Comparison of ENCODE assay signal across 27 mouse cellular contexts in genomic region chr5:89108809-89109208, GRCm38 (mm10).
DNase-seq lines count a peak whose midpoint lies in the region; ATAC-seq lines count a peak whose summit lies in the region.
"Had no signal": no experiment of that assay in that cellular context is flagged by ENCODE, and none has a peak within 500 bp of the region (broad histone marks: within the 10 kb centered on the region; RNA-seq: fewer than 3 reads in every experiment).

No protein-coding gene starts in this region.

- H3K4me3 ChIP-seq in forebrain, embryonic 15.5 days, result no peak overlapping the region
- no peak overlapping the region for H3K4me3 ChIP-seq in forebrain, embryonic 10.5 days
- H3K4me3 ChIP-seq in midbrain, embryonic 11.5 days (ENCODE audit: low read depth, low read length), result no peak overlapping the region
- no peak overlapping the region for H3K4me3 ChIP-seq in midbrain, embryonic 16.5 days (ENCODE audit: low read depth, low read length)
- H3K4me3 ChIP-seq: embryonic facial prominence, embryonic 12.5 days; embryonic facial prominence, embryonic 15.5 days; forebrain, embryonic 12.5 days; heart, adult 2 months; heart, embryonic 10.5 days; heart, embryonic 13.5 days had no signal

- no peak overlapping the region for H3K4me2 ChIP-seq in forebrain, embryonic 15.5 days (replicated peaks)
- no peak overlapping the region for H3K4me2 ChIP-seq in midbrain, embryonic 11.5 days
- H3K4me2 ChIP-seq in midbrain, embryonic 16.5 days (ENCODE audit: low read length), result no peak overlapping the region
- H3K4me2 ChIP-seq: embryonic facial prominence, embryonic 12.5 days; embryonic facial prominence, embryonic 15.5 days; forebrain, embryonic 12.5 days; heart, embryonic 13.5 days; hindbrain, embryonic 14.5 days had no signal

- intact Hi-C loops in gastrocnemius, postnatal 36 days (cut with DNase I), result no loop called here

- 0 out of 2 replicates have a peak, but pooled peaks have one; percentile 58 for ATAC-seq in forebrain, embryonic 15.5 days (replicated peaks)
- ATAC-seq in midbrain, embryonic 11.5 days (ENCODE audit: low FRiP score), result no peak
- ATAC-seq in midbrain, embryonic 16.5 days, result no peak
- ATAC-seq: CD4-positive, CD25-positive, alpha-beta regulatory T cell, adult 4 months; forebrain, embryonic 16.5 days; hindbrain, postnatal 0 days; inflammation-experienced regulatory T-cells, adult 6 months; intestine, embryonic 16.5 days had no signal

- no peaks in the 10 kb centered on the region for H3K27me3 ChIP-seq in forebrain, embryonic 15.5 days
- no peaks in the 10 kb centered on the region for H3K27me3 ChIP-seq in forebrain, embryonic 10.5 days (ENCODE audit: poor library complexity, severe bottlenecking)
- H3K27me3 ChIP-seq in midbrain, embryonic 11.5 days (ENCODE audit: control insufficient read depth, insufficient read depth, low read length), result no peaks in the 10 kb centered on the region
- H3K27me3 ChIP-seq in midbrain, embryonic 16.5 days (ENCODE audit: control insufficient read depth, insufficient read depth, low read depth, low read length), result no peaks in the 10 kb centered on the region
- H3K27me3 ChIP-seq: embryonic facial prominence, embryonic 12.5 days; embryonic facial prominence, embryonic 15.5 days; forebrain, embryonic 12.5 days; heart, embryonic 13.5 days had no signal

- H3K4me1 ChIP-seq in forebrain, embryonic 15.5 days, result no peaks in the 10 kb centered on the region
- peaks cover 18% of the 10 kb centered on the region for H3K4me1 ChIP-seq in forebrain, embryonic 10.5 days
- H3K4me1 ChIP-seq in midbrain, embryonic 11.5 days (ENCODE audit: control insufficient read depth, insufficient read depth, low read length), result no peaks in the 10 kb centered on the region
- H3K4me1 ChIP-seq in midbrain, embryonic 16.5 days (ENCODE audit: control insufficient read depth, insufficient read depth, low read length), result no peaks in the 10 kb centered on the region
- H3K4me1 ChIP-seq: embryonic facial prominence, embryonic 12.5 days; embryonic facial prominence, embryonic 15.5 days; forebrain, embryonic 12.5 days had no signal

- DNase-seq in forebrain, embryonic 10.5 days (ENCODE audit: extremely low spot score, low spot score), result no peak
- peak; percentile 54 for DNase-seq in midbrain, embryonic 11.5 days (ENCODE audit: low spot score, missing footprints)
- peak; percentile 6 for DNase-seq in mesoderm, embryonic 11.5 days (ENCODE audit: low read depth, low spot score)
- DNase-seq in gastrocnemius, postnatal 36 days, result no peak
- DNase-seq: adrenal gland, adult 8-10 months; adrenal gland, postnatal 25 days; cerebellum, adult 11-12 months; cerebellum, adult 8-10 months; cerebellum, postnatal 10 days; cerebellum, postnatal 36 days; gastrocnemius, postnatal 25 days; heart, adult 2 months; heart, postnatal 14 days; heart, postnatal 4 days had no signal

- H3K9me3 ChIP-seq in forebrain, embryonic 15.5 days, result no peaks in the 10 kb centered on the region
- no peaks in the 10 kb centered on the region for H3K9me3 ChIP-seq in forebrain, embryonic 10.5 days
- H3K9me3 ChIP-seq in midbrain, embryonic 11.5 days (ENCODE audit: control insufficient read depth, low read length), result no peaks in the 10 kb centered on the region
- no peaks in the 10 kb centered on the region for H3K9me3 ChIP-seq in midbrain, embryonic 16.5 days (replicated peaks; ENCODE audit: control insufficient read depth, low read length, poor library complexity, severe bottlenecking)
- H3K9me3 ChIP-seq: embryonic facial prominence, embryonic 12.5 days; embryonic facial prominence, embryonic 15.5 days; forebrain, embryonic 12.5 days; heart, embryonic 10.5 days; heart, embryonic 13.5 days had no signal

- WGBS in forebrain, embryonic 15.5 days, result 82% methylated on average over 1 of the region's 1 CpGs
- WGBS in forebrain, embryonic 10.5 days, result 78% methylated on average over 1 of the region's 1 CpGs
- 73% methylated on average over 1 of the region's 1 CpGs for WGBS in midbrain, embryonic 11.5 days
- 72% methylated on average over 1 of the region's 1 CpGs for WGBS in midbrain, embryonic 16.5 days

- no peak overlapping the region for H3K9ac ChIP-seq in forebrain, embryonic 15.5 days (replicated peaks)
- H3K9ac ChIP-seq in midbrain, embryonic 11.5 days (ENCODE audit: low read length), result no peak overlapping the region
- no peak overlapping the region for H3K9ac ChIP-seq in midbrain, embryonic 16.5 days (ENCODE audit: low read depth, low read length)
- H3K9ac ChIP-seq: embryonic facial prominence, embryonic 12.5 days; embryonic facial prominence, embryonic 15.5 days; forebrain, embryonic 12.5 days; heart, embryonic 13.5 days; hindbrain, embryonic 14.5 days had no signal

- no peak overlapping the region for H3K27ac ChIP-seq in forebrain, embryonic 15.5 days (replicated peaks)
- no peak overlapping the region for H3K27ac ChIP-seq in forebrain, embryonic 10.5 days
- H3K27ac ChIP-seq in midbrain, embryonic 11.5 days (ENCODE audit: low read depth, low read length), result no peak overlapping the region
- no peak overlapping the region for H3K27ac ChIP-seq in midbrain, embryonic 16.5 days (ENCODE audit: low read length)
- H3K27ac ChIP-seq: embryonic facial prominence, embryonic 12.5 days; embryonic facial prominence, embryonic 15.5 days; forebrain, embryonic 12.5 days; heart, adult 2 months; heart, embryonic 10.5 days; heart, embryonic 13.5 days; hindbrain, embryonic 14.5 days; hindbrain, postnatal 0 days had no signal

- H3K36me3 ChIP-seq in forebrain, embryonic 15.5 days, result no peaks in the 10 kb centered on the region
- no peaks in the 10 kb centered on the region for H3K36me3 ChIP-seq in forebrain, embryonic 10.5 days (replicated peaks)
- H3K36me3 ChIP-seq in midbrain, embryonic 11.5 days (ENCODE audit: control insufficient read depth, insufficient read depth, low read length), result no peaks in the 10 kb centered on the region
- no peaks in the 10 kb centered on the region for H3K36me3 ChIP-seq in midbrain, embryonic 16.5 days (ENCODE audit: control insufficient read depth, insufficient read depth, low read length)
- H3K36me3 ChIP-seq: embryonic facial prominence, embryonic 12.5 days; embryonic facial prominence, embryonic 15.5 days; forebrain, embryonic 12.5 days; heart, embryonic 10.5 days; heart, embryonic 13.5 days had no signal

Comparison
In these comparisons a context has a peak if more than half of its experiments do, and no peak if none do; other contexts are left out.
1. DNase-seq: peak in midbrain, embryonic 11.5 days (single experiment) and mesoderm, embryonic 11.5 days (single experiment); none in forebrain, embryonic 10.5 days (single experiment) and gastrocnemius, postnatal 36 days (0 of 2).